Mouse (Mus musculus): ENCODE measurements around the gene Pde6g.
"Not testable (repeated sequence)": the region's sequence is repeated elsewhere in the genome, so short reads cannot be mapped to it uniquely, and the experiment has no call there.

The Pde6g gene

GRCm38 (mm10) chr11:120422651-120423568 lies 30.4 kb downstream of the Pde6g start:
- in situ Hi-C loops (cut with MseI, MboI): no loop called here

- in situ Hi-C loops (cut with MseI, MboI): no loop called here
Measured at GRCm38 (mm10) chr11:120418592-120418991, 34.7 kb downstream of the Pde6g start.

GRCm38 (mm10) chr11:120417852-120418251 lies 35.4 kb downstream of the Pde6g start:
- in situ Hi-C loops (cut with MseI, MboI): no loop called here

GRCm38 (mm10) chr11:120413621-120414020 lies 39.7 kb downstream of the Pde6g start:
- in situ Hi-C loops (cut with MseI, MboI): not testable (repeated sequence)

- in situ Hi-C loops (cut with MseI, MboI): no loop called here
Measured at GRCm38 (mm10) chr11:120406445-120406844, 46.9 kb downstream of the Pde6g start.

- in situ Hi-C loops (cut with MseI, MboI): no loop called here
Measured at GRCm38 (mm10) chr11:120405867-120406266, 47.4 kb downstream of the Pde6g start.

GRCm38 (mm10) chr11:120404814-120405213 lies 48.5 kb downstream of the Pde6g start:
- in situ Hi-C loops (cut with MseI, MboI): no loop called here

GRCm38 (mm10) chr11:120399319-120399718 lies 54.0 kb downstream of the Pde6g start:
- in situ Hi-C loops (cut with MseI, MboI): no loop called here
